Mouse (Mus musculus): Measurements from ENCODE around the gene Zdhhc4.

DNA sequence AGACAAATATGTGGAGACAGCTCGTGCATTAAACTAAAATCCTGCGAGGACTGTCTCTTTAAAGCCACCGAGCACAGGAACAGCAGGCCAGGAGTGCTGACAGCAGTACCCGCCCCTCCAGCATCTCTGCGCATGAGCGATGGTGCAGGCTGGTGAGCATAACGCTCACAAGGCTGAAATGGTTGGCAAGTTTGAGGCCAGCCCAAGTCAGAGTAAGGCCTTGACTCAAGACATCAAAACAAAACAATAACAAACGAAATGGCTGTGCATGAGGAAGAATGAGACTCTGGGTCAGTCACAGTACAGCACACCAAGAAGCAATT is 11.8 kb downstream of the Zdhhc4 start:
- no peak for TF ChIP-seq EP300 (optimal IDR thresholded peaks at IDR 0.05)
- TF ChIP-seq CTCF (IDR thresholded peaks at IDR 0.05; ENCODE audit: low read depth) = no peak

Measured in stomach, postnatal 0 days (tissue).